Mouse (Mus musculus) bone marrow macrophage, adult 2 months (primary cell): ENCODE results near the gene Nodal.

Experiments
- CTCF ChIP-seq: IDR thresholded peaks from 2 replicates; pipeline ENCODE4 v1.5.1; 2012; ENCODE audit warnings: low read depth, mild to moderate bottlenecking, low read length, moderate library complexity
- POLR2A ChIP-seq: IDR thresholded peaks from 2 replicates; pipeline ENCODE4 v1.6.1; 2012; ENCODE audit warnings: mild to moderate bottlenecking, low read depth, low read length, borderline replicate concordance

GRCm38 (mm10) chr10:61415240-61415639 is 2.5 kb upstream of the Nodal start:
- TF ChIP-seq CTCF: no peak
- TF ChIP-seq POLR2A: no peak
